Mouse (Mus musculus): ENCODE data around the gene Phlda2. TPM values are rescaled to one million over a fixed set of nuclear protein-coding genes. Genes with fewer than 3 reads are reported as not detected.

Gene Phlda2
- total and polyA plus RNA-seq, 3 experiments: not detected

DNA sequence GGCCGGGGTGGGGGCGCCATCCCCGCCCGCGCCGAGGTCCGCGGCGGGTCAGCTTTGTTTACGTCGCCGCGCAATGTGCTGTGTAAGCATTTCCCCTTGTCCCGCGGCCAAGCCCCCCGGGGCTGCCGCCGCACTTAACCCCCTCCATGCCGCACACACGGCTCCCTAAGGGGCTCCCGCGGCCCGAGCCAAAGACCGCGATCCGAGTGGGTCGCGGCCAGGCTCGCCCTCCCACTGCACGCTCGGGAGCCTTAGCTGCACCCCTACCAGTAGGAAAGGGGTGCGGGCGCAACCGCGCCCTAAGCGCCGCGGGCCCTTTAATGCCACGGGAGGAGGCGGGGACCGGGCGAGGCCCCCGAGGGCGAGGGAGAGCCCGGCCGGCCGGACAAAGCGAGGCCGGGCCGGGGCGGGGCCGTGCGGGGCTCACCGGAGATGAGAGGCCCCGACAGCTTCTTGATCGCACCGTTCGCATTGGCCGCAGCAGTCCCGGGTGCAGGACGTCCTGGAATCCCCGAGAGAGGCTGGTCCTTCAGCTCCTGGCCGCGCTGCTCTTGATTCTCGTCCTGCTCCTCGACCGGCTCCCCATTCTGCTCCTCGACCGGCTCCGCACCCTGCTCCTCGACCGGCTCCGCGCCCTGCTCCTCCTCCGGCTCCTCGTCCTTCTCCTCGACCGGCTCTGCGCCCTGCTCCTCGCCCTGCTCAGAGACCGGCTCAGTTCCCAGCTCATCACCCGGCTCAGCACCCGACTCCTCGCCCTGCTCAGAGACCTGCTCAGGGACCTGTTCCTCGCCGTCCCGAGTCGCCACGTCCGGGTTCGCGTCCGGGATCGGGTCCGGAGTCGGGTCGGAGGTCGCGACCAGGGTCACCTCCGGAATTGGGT lies 43.4 kb downstream of the Phlda2 start (continued):
- no peak for TF ChIP-seq MEF2A (IDR thresholded peaks at IDR 0.05; ENCODE audit: borderline replicate concordance, low read depth, low read length)

- Histone ChIP-seq H3K79me2 (replicated peaks; ENCODE audit: control insufficient read depth, extremely low read depth, insufficient read depth, poor library complexity, severe bottlenecking) (no peaks in the 10 kb centered on the region), H3K27me3 (replicated peaks) (peaks cover 16% of the 10 kb centered on the region), H3K4me3 (replicated peaks in 1 of 3; ENCODE audit: low read depth in 2 of 3, low read length in 2 of 3, poor library complexity in 1 of 3) (no peak overlapping the region), H3K9me3 (replicated peaks; ENCODE audit: low read length) (peaks cover 32% of the 10 kb centered on the region), H3K4me1 (ENCODE audit: control insufficient read depth in 1 of 2, insufficient read depth in 2 of 2) (peaks cover 0 to 2% of the 10 kb centered on the region in 2 experiments; a peak in 1 of 4 replicates), H3K9ac (ENCODE audit: insufficient read depth, low read depth) (no peak overlapping the region), H3K4me2 (ENCODE audit: insufficient read depth, low read depth, poor library complexity, severe bottlenecking) (no peak overlapping the region), H3K36me3 (replicated peaks in 1 of 2; ENCODE audit: control insufficient read depth in 1 of 2, insufficient read depth in 1 of 2, low read length in 1 of 2) (no peaks in the 10 kb centered on the region), H3K27ac (ENCODE audit: insufficient read depth, low read depth) (no peak overlapping the region)
- in situ Hi-C loops (cut with MboI; ENCODE audit: low pct_ligation_motif_present, low pct_unique_long_range_greater_than_20kb, low sequenced_read_pairs) (no loop called here), dilution Hi-C loops (cut with MboI; ENCODE audit: extremely low pct_ligation_motif_present, extremely low pct_unique_long_range_greater_than_20kb, low sequenced_read_pairs) (no loop called here)
- no peak for TF ChIP-seq RCOR1 (conservative IDR thresholded peaks at IDR 0.05; ENCODE audit: low read depth, low read length)
- TF ChIP-seq CTCF (conservative IDR thresholded peaks at IDR 0.05 in 1 of 2, IDR thresholded peaks at IDR 0.05 in 1 of 2; ENCODE audit: low read depth in 2 of 2, low read length in 2 of 2): no peak
- TF ChIP-seq ZKSCAN1 (IDR thresholded peaks at IDR 0.05; ENCODE audit: borderline replicate concordance, low read depth, low read length): no peak
- TF ChIP-seq GABPA (IDR thresholded peaks at IDR 0.05; ENCODE audit: insufficient replicate concordance, low read depth, low read length): no peak
- no peak for TF ChIP-seq MAZ (IDR thresholded peaks at IDR 0.05; ENCODE audit: low read depth, low read length)
- TF ChIP-seq UBTF (IDR thresholded peaks at IDR 0.05; ENCODE audit: low read depth, low read length): no peak
- TF ChIP-seq MXI1 (IDR thresholded peaks at IDR 0.05; ENCODE audit: low read depth, low read length): no peak
- no peak for DNase-seq (ENCODE audit: extremely low read depth)
Observed at GRCm38 (mm10) chr7:143458963-143459331, 44.0 kb downstream of the Phlda2 start.

Other genes starting within 250 kb of the Phlda2 start
- not detected in 2 replicates for gene Cdkn1c, start 42.1 kb downstream of the Phlda2 start, total RNA-seq (2012; rRNA removed)
- gene Cdkn1c, start 42.1 kb downstream of the Phlda2 start, total RNA-seq (2014; rRNA removed): not detected in 2 replicates
- gene Cdkn1c, start 42.1 kb downstream of the Phlda2 start, polyA plus RNA-seq (2012; ENCODE audit: insufficient read length, low read depth): not detected in 2 replicates
- 0.21 and 0.76 TPM in 2 replicates for gene Slc22a18, start 29.4 kb downstream of the Phlda2 start, total RNA-seq (2012; rRNA removed)
- 0.48 and 0.72 TPM in 2 replicates for gene Slc22a18, start 29.4 kb downstream of the Phlda2 start, total RNA-seq (2014; rRNA removed)
- gene Slc22a18, start 29.4 kb downstream of the Phlda2 start, polyA plus RNA-seq (2012; ENCODE audit: insufficient read length, low read depth): 1.7 and 2.0 TPM in 2 replicates
- 121 and 139 TPM in 2 replicates for gene Nap1l4, start 46.0 kb upstream of the Phlda2 start, total RNA-seq (2012; rRNA removed)
- 168 and 175 TPM in 2 replicates for gene Nap1l4, start 46.0 kb upstream of the Phlda2 start, total RNA-seq (2014; rRNA removed)
- 154 and 209 TPM in 2 replicates for gene Nap1l4, start 46.0 kb upstream of the Phlda2 start, polyA plus RNA-seq (2012; ENCODE audit: insufficient read length, low read depth)
- gene Cars, start 96.9 kb upstream of the Phlda2 start, total RNA-seq (2012; rRNA removed): 162 and 222 TPM in 2 replicates
- 99.0 and 118 TPM in 2 replicates for gene Cars, start 96.9 kb upstream of the Phlda2 start, total RNA-seq (2014; rRNA removed)
- gene Cars, start 96.9 kb upstream of the Phlda2 start, polyA plus RNA-seq (2012; ENCODE audit: insufficient read length, low read depth): 170 and 184 TPM in 2 replicates
- 7.5 and 8.3 TPM in 2 replicates for gene Tnfrsf26, start 125.6 kb upstream of the Phlda2 start, total RNA-seq (2012; rRNA removed)
- 8.3 and 10.6 TPM in 2 replicates for gene Tnfrsf26, start 125.6 kb upstream of the Phlda2 start, total RNA-seq (2014; rRNA removed)
- 5.4 and 5.7 TPM in 2 replicates for gene Tnfrsf26, start 125.6 kb upstream of the Phlda2 start, polyA plus RNA-seq (2012; ENCODE audit: insufficient read length, low read depth)
- 3.8 and 3.9 TPM in 2 replicates for gene Tnfrsf22, start 146.5 kb upstream of the Phlda2 start, total RNA-seq (2012; rRNA removed)
- gene Tnfrsf22, start 146.5 kb upstream of the Phlda2 start, total RNA-seq (2014; rRNA removed): 1.7 and 5.2 TPM in 2 replicates
- 7.6 and 8.7 TPM in 2 replicates for gene Tnfrsf22, start 146.5 kb upstream of the Phlda2 start, polyA plus RNA-seq (2012; ENCODE audit: insufficient read length, low read depth)
- 0.08 TPM in 1 of 2 replicates, not detected in the other for gene Tnfrsf23, start 182.7 kb upstream of the Phlda2 start, total RNA-seq (2012; rRNA removed)
- gene Tnfrsf23, start 182.7 kb upstream of the Phlda2 start, total RNA-seq (2014; rRNA removed): not detected in 2 replicates
- 0.60 and 0.71 TPM in 2 replicates for gene Tnfrsf23, start 182.7 kb upstream of the Phlda2 start, polyA plus RNA-seq (2012; ENCODE audit: insufficient read length, low read depth)

Measured in CH12.LX (cell line).